Mouse (Mus musculus) erythroblast, embryonic 14.5 days (primary cell): ENCODE data around the gene Gucd1.
"Not testable (repeated sequence)": the region's sequence is repeated elsewhere in the genome, so short reads cannot be mapped to it uniquely, and the experiment has no call there.

Experiments used
- GATA1 ChIP-seq: IDR thresholded peaks from 2 replicates; pipeline ENCODE4 v1.6.1; 2012; ENCODE audit warnings: low read length, inconsistent platforms, mixed read lengths
- TAL1 ChIP-seq: IDR thresholded peaks from 3 replicates; pipeline ENCODE4 v1.6.1; 2012; ENCODE audit warnings: low read length, inconsistent platforms, mixed read lengths

GRCm38 (mm10) chr10:75411343-75412113 lies 106.2 kb downstream of the Gucd1 start:
- TF ChIP-seq TAL1, GATA1: not testable (repeated sequence)
